Mouse (Mus musculus): Measurements from ENCODE around the gene Irx6. TPM values are rescaled to one million over a fixed set of nuclear protein-coding genes. Genes with fewer than 3 reads are reported as not detected.

The Irx6 gene
- polyA plus RNA-seq (2016; fragmentation: Nextera tagmentation; extraction: Ambion mirVana), result 0.05 and 0.23 TPM in 2 replicates

GRCm38 (mm10) chr8:92674244-92675128, at the start of gene Irx6:
Irx6 (plus strand) TSS chr8:92674288.
- WGBS, result 1% methylated on average over 60 of the region's 62 CpGs
- peaks cover 46% of the 10 kb centered on the region for H3K4me1 ChIP-seq
- H3K27ac ChIP-seq, result peak within 1 kb of the TSS; percentile 15; the same call in 1 of the 2 replicates
- H3K4me3 ChIP-seq, result peak within 1 kb of the TSS; percentile 56
- H3K36me3 ChIP-seq, result no peaks in the 10 kb centered on the region
- peak; percentile 69 for DNase-seq (ENCODE audit: low spot score)
- no peaks in the 10 kb centered on the region for H3K9me3 ChIP-seq (replicated peaks)
- peaks cover 100% of the 10 kb centered on the region for H3K27me3 ChIP-seq (ENCODE audit: low read depth, poor library complexity, severe bottlenecking)

- no peaks in the 10 kb centered on the region for H3K36me3 ChIP-seq
- H3K9me3 ChIP-seq (replicated peaks), result no peaks in the 10 kb centered on the region
- 70% methylated on average over 14 of the region's 14 CpGs for WGBS
- H3K4me1 ChIP-seq, result peaks cover 10% of the 10 kb centered on the region
- no peak for DNase-seq (ENCODE audit: low spot score)
- no peak overlapping the region for H3K4me3 ChIP-seq
- H3K27ac ChIP-seq, result no peak overlapping the region
- no peaks in the 10 kb centered on the region for H3K27me3 ChIP-seq (ENCODE audit: low read depth, poor library complexity, severe bottlenecking)
These were observed 45.1 kb upstream of the Irx6 start for GRCm38 (mm10) chr8:92628711-92629650.

GRCm38 (mm10) chr8:92633199-92633598, 40.9 kb upstream of the Irx6 start:
- no peaks in the 10 kb centered on the region for H3K9me3 ChIP-seq (replicated peaks)
- H3K27me3 ChIP-seq (ENCODE audit: low read depth, poor library complexity, severe bottlenecking), result no peaks in the 10 kb centered on the region
- DNase-seq (ENCODE audit: low spot score), result no peak
- no peak overlapping the region for H3K4me3 ChIP-seq
- H3K4me1 ChIP-seq, result peaks cover 10% of the 10 kb centered on the region
- no peaks in the 10 kb centered on the region for H3K36me3 ChIP-seq
- no peak overlapping the region for H3K27ac ChIP-seq
- WGBS, result 96% methylated on average over 5 of the region's 5 CpGs

GRCm38 (mm10) chr8:92640820-92641219, 33.3 kb upstream of the Irx6 start:
- no peak for DNase-seq (ENCODE audit: low spot score)
- WGBS, result 88% methylated on average over 8 of the region's 8 CpGs

GRCm38 (mm10) chr8:92646637-92647036, 27.5 kb upstream of the Irx6 start:
- 60% methylated on average over 2 of the region's 2 CpGs for WGBS
- H3K9me3 ChIP-seq (replicated peaks), result no peaks in the 10 kb centered on the region
- no peaks in the 10 kb centered on the region for H3K36me3 ChIP-seq
- H3K4me3 ChIP-seq, result no peak overlapping the region
- H3K27me3 ChIP-seq (ENCODE audit: low read depth, poor library complexity, severe bottlenecking), result no peaks in the 10 kb centered on the region
- no peaks in the 10 kb centered on the region for H3K4me1 ChIP-seq
- no peak for DNase-seq (ENCODE audit: low spot score)
- no peak overlapping the region for H3K27ac ChIP-seq

More at GRCm38 (mm10) chr8:92640820-92641219, 33.3 kb upstream of the Irx6 start:
- H3K27me3 ChIP-seq (ENCODE audit: low read depth, poor library complexity, severe bottlenecking), result no peaks in the 10 kb centered on the region
- peaks cover 6% of the 10 kb centered on the region; the same call in 1 of the 2 replicates for H3K4me1 ChIP-seq
- H3K9me3 ChIP-seq (replicated peaks), result no peaks in the 10 kb centered on the region
- no peak overlapping the region for H3K4me3 ChIP-seq
- no peaks in the 10 kb centered on the region for H3K36me3 ChIP-seq
- H3K27ac ChIP-seq, result no peak overlapping the region

GRCm38 (mm10) chr8:92664207-92664606, 9.9 kb upstream of the Irx6 start:
- H3K27ac ChIP-seq, result no peak overlapping the region
- no peaks in the 10 kb centered on the region for H3K9me3 ChIP-seq (replicated peaks)
- H3K4me1 ChIP-seq, result peaks cover 16% of the 10 kb centered on the region
- DNase-seq (ENCODE audit: low spot score), result no peak
- H3K27me3 ChIP-seq (ENCODE audit: low read depth, poor library complexity, severe bottlenecking), result peaks cover 33% of the 10 kb centered on the region
- WGBS, result 85% methylated on average over 4 of the region's 4 CpGs
- no peak overlapping the region for H3K4me3 ChIP-seq
- H3K36me3 ChIP-seq, result no peaks in the 10 kb centered on the region

- DNase-seq (ENCODE audit: low spot score), result no peak
- H3K27me3 ChIP-seq (ENCODE audit: low read depth, poor library complexity, severe bottlenecking), result peaks cover 78% of the 10 kb centered on the region
- H3K9me3 ChIP-seq (replicated peaks), result no peaks in the 10 kb centered on the region
- 65% methylated on average over 11 of the region's 11 CpGs for WGBS
- no peak overlapping the region for H3K27ac ChIP-seq
- H3K36me3 ChIP-seq, result no peaks in the 10 kb centered on the region
- H3K4me1 ChIP-seq, result peaks cover 53% of the 10 kb centered on the region
- H3K4me3 ChIP-seq, result no peak overlapping the region
These were observed 3.9 kb upstream of the Irx6 start for GRCm38 (mm10) chr8:92670236-92670635.

GRCm38 (mm10) chr8:92670656-92671195, 3.4 kb upstream of the Irx6 start:
- Histone ChIP-seq H3K27me3 (ENCODE audit: low read depth, poor library complexity, severe bottlenecking) (peaks cover 82% of the 10 kb centered on the region), H3K4me1 (peaks cover 53% of the 10 kb centered on the region)
- 67% methylated on average over 12 of the region's 12 CpGs for WGBS

GRCm38 (mm10) chr8:92671892-92672291, 2.2 kb upstream of the Irx6 start:
- H3K4me1 ChIP-seq, result peaks cover 53% of the 10 kb centered on the region
- no peak overlapping the region for H3K4me3 ChIP-seq
- H3K27ac ChIP-seq, result no peak overlapping the region
- no peaks in the 10 kb centered on the region for H3K9me3 ChIP-seq (replicated peaks)
- DNase-seq (ENCODE audit: low spot score), result no peak
- H3K36me3 ChIP-seq, result no peaks in the 10 kb centered on the region
- H3K27me3 ChIP-seq (ENCODE audit: low read depth, poor library complexity, severe bottlenecking), result peaks cover 85% of the 10 kb centered on the region
- WGBS, result 83% methylated on average over 4 of the region's 4 CpGs

More at GRCm38 (mm10) chr8:92670656-92671195, 3.4 kb upstream of the Irx6 start:
- H3K9me3 ChIP-seq (replicated peaks), result no peaks in the 10 kb centered on the region
- no peak overlapping the region for H3K4me3 ChIP-seq
- no peak overlapping the region for H3K27ac ChIP-seq
- H3K36me3 ChIP-seq, result no peaks in the 10 kb centered on the region
- DNase-seq (ENCODE audit: low spot score), result no peak

- Histone ChIP-seq H3K4me3 (peak overlapping the region; percentile 56), H3K27me3 (ENCODE audit: low read depth, poor library complexity, severe bottlenecking) (peaks cover 87% of the 10 kb centered on the region), H3K9me3 (replicated peaks) (no peaks in the 10 kb centered on the region), H3K27ac (no peak overlapping the region), H3K36me3 (no peaks in the 10 kb centered on the region), H3K4me1 (peaks cover 54% of the 10 kb centered on the region)
- no peak for DNase-seq (ENCODE audit: low spot score)
- WGBS, result 5% methylated on average over 11 of the region's 11 CpGs
These were observed 987 bp upstream of the Irx6 start for GRCm38 (mm10) chr8:92673101-92673500.

- Histone ChIP-seq H3K36me3 (no peaks in the 10 kb centered on the region), H3K9me3 (replicated peaks) (no peaks in the 10 kb centered on the region), H3K27ac (0 out of 2 replicates have a peak overlapping the region, but pooled peaks have one; percentile 3), H3K4me1 (peaks cover 54% of the 10 kb centered on the region), H3K4me3 (peak overlapping the region; percentile 56), H3K27me3 (ENCODE audit: low read depth, poor library complexity, severe bottlenecking) (peaks cover 93% of the 10 kb centered on the region)
- DNase-seq (ENCODE audit: low spot score), result peak; percentile 74
- WGBS, result under 1% methylated on average over 28 of the region's 30 CpGs
These were observed 389 bp upstream of the Irx6 start for GRCm38 (mm10) chr8:92673555-92674243.

- peaks cover 92% of the 10 kb centered on the region for H3K27me3 ChIP-seq (ENCODE audit: low read depth, poor library complexity, severe bottlenecking)
- WGBS, result 8% methylated on average over 16 of the region's 16 CpGs
- peaks cover 27% of the 10 kb centered on the region for H3K4me1 ChIP-seq
- peak overlapping the region; percentile 35 for H3K4me3 ChIP-seq
- no peaks in the 10 kb centered on the region for H3K9me3 ChIP-seq (replicated peaks)
- no peak overlapping the region for H3K27ac ChIP-seq
- H3K36me3 ChIP-seq, result no peaks in the 10 kb centered on the region
- DNase-seq (ENCODE audit: low spot score), result peak; percentile 55
These were observed 4.3 kb downstream of the Irx6 start for GRCm38 (mm10) chr8:92678407-92678806.

Data from limb, embryonic 10.5 days (tissue).